Mouse (Mus musculus) heart, postnatal 25 days (tissue): ENCODE measurements around the gene Rtn2. TPM values are rescaled to one million over a fixed set of nuclear protein-coding genes. Genes with fewer than 3 reads are reported as not detected.

Source experiments
- DNase-seq: peaks from one replicate; pipeline ENCODE4 v3.0.0; 2022; ENCODE audit warnings: low spot score
- intact Hi-C: fragments of 180-260 bp; cut with DNase I; formaldehyde crosslinking; loops from one replicate; pipeline ENCODE4 v1.15.1; 2025
- total RNA-seq, 2 experiments: library from RNA; stranded (reverse); gene quantifications; 2 replicates each; pipeline ENCODE4 v1.2.3; 2021

The Rtn2 gene
- 100 to 1,000 TPM; 124 to 136 TPM for total RNA-seq

DNA sequence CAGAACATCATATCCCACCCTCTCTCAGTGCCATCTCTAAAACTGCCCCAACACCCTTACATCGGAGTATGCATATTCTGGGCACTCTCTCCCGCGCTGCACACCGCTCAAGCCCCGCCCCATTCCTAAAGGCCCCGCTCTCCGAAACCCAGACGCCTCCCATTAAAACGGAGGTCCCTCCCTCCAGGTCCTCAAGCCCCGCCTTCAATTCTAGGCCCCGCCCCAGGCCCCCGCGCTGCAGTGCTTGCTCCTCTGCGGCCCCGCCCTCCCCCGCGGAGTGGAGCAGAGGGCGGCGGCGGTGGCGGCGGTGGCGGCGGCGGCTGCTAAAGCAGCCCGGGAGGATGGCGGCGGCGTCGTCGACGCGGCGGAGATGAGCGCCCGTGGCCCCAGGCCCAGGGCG lies at the start of gene Rtn2:
TSS of gene Rtn2 (plus strand) at position 240 of the 400 bp plus-strand sequence.
- DNase-seq, result no peak
- intact Hi-C loops, result no loop called here

- intact Hi-C loops, result no loop called here
- DNase-seq, result no peak
Measured at GRCm38 (mm10) chr7:19234652-19235051, 47.8 kb upstream of the Rtn2 start.

DNA sequence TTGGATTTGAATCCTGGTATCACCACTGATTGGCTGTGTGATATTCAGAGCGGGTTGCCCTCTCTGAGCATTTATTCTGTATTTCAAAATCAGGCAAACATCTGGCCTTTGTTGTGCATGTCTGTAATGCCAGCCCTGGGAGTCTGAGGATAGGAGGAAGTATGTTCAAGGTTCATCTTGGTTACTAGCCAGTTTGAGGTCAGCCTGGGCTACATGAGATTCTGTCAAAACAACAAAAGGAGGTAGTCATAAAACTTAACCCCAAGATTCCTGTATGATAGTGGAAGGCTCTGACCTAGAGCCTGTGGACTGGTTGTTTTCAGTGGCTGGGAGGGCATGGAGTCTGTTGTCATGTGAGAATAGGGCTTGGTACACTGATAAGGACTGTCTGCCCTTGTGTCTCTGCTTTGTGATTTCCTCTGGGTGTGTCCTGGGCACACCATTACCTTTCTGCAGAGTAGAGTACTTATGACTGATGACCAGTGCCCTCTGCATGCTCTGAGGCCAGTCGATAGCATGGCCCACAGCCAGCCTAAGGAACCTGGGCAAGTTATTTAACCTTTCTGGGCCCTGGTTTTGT lies 47.2 kb upstream of the Rtn2 start:
- no peak for DNase-seq
- intact Hi-C loops, result no loop called here

- DNase-seq, result no peak
- intact Hi-C loops, result no loop called here
Measured at GRCm38 (mm10) chr7:19236411-19236810, 46.0 kb upstream of the Rtn2 start.

DNA sequence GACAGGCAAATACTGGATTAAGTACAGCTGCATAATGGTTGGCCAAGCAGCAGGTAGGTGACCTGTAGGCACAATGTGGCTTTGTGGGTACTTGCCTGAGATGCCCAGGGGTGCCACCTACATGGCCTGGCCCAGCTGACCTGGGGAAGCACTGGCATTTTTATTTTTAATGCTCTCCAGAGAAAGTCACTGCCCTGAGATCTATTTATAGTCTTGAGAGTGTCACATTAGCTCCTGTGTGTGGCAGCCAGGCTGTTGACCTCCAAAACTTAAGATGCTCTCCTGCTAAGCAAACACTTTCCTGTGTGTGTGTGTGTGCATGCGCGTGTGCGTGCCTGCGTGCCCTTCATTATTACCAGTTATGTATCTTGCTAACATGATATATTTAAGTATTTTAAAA lies 44.1 kb upstream of the Rtn2 start:
- intact Hi-C loops, result loop anchor here (2.0 kb wide), 1 partner anchor 104 kb away; no protein-coding TSS in a partner anchor
- no peak for DNase-seq

- peak; percentile 63 for DNase-seq
- intact Hi-C loops, result loop anchor here (1.0 to 2.0 kb wide), 2 partner anchors 42 to 103 kb away; no protein-coding TSS in a partner anchor
Measured at GRCm38 (mm10) chr7:19239423-19239822, 43.0 kb upstream of the Rtn2 start.

- no peak for DNase-seq
- intact Hi-C loops, result loop anchor here (1.0 to 2.0 kb wide), 2 partner anchors 41 to 103 kb away; no protein-coding TSS in a partner anchor
Measured at GRCm38 (mm10) chr7:19239986-19240385, 42.4 kb upstream of the Rtn2 start.

- no peak for DNase-seq
- intact Hi-C loops, result no loop called here
Measured at GRCm38 (mm10) chr7:19240905-19241463, 41.4 kb upstream of the Rtn2 start.

GRCm38 (mm10) chr7:19242005-19242404 lies 40.4 kb upstream of the Rtn2 start:
- no peak for DNase-seq
- intact Hi-C loops, result no loop called here

- intact Hi-C loops, result no loop called here
- DNase-seq, result no peak
Measured at GRCm38 (mm10) chr7:19243858-19244257, 38.6 kb upstream of the Rtn2 start.

DNA sequence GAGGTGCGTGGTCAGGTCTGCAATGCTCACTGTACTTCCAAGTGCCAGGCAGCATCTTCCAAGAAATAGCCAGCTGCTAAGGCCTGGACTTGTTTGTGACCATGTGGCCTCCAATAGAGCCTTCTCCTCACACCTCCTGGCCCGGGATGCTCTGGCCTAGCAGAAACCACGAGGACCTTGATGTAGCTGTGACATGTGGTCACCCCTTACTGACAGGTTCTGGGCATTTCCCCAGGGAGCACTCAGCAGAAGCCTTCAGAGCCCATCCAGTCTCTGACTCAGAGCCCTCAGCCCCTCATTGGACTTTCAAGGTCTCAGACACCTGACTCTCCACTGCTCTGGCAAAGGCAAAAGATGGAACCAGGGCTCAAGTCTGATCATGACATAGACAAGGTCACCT lies 37.3 kb upstream of the Rtn2 start:
- intact Hi-C loops, result no loop called here
- no peak for DNase-seq

- intact Hi-C loops, result no loop called here
- DNase-seq, result no peak
Measured at GRCm38 (mm10) chr7:19246855-19247254, 35.6 kb upstream of the Rtn2 start.

GRCm38 (mm10) chr7:19247511-19247910 lies 34.9 kb upstream of the Rtn2 start:
- intact Hi-C loops, result no loop called here
- DNase-seq, result no peak

- no peak for DNase-seq
- intact Hi-C loops, result no loop called here
Measured at GRCm38 (mm10) chr7:19252078-19252477, 30.3 kb upstream of the Rtn2 start.

DNA sequence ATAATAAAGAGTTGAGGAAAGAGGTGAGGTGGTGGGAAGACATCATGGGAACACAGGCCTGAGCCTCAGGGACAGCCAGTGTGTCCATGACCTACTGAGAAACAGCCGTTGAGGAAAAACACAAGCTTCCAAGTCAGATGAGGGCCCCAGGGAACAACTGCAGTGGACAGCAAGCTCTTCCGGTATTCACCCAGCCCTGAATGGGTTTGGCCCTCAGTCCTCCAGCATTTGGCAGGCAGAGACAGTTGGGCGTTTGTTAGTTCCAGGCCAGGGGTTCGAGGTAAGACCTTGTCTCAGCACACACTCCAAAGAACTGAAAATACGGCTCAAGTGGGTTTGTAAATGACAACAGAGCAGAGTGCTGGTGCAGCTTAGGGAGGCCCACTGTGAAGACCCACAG lies 29.0 kb upstream of the Rtn2 start:
- no peak for DNase-seq
- intact Hi-C loops, result no loop called here

DNA sequence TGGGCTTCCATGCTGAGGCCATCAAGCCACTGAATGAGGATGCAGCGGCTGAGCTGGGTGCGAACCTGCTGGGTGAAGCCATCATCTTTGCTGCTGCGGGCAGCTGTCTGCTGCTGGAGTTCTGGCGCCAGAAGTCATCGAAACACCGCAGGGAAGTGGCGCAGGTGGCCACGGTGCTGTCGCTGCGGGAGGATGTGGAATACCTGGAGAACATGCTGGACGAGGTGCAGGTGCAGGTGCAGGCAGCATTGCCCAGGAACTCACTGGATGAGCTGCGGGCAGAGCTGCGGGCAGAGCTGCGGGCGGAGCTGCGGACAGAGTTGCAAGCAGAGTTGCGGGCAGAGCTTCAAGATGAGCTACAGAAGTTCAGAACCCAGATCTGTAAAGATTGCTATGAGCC lies 27.0 kb upstream of the Rtn2 start:
- no peak for DNase-seq
- intact Hi-C loops, result no loop called here

DNA sequence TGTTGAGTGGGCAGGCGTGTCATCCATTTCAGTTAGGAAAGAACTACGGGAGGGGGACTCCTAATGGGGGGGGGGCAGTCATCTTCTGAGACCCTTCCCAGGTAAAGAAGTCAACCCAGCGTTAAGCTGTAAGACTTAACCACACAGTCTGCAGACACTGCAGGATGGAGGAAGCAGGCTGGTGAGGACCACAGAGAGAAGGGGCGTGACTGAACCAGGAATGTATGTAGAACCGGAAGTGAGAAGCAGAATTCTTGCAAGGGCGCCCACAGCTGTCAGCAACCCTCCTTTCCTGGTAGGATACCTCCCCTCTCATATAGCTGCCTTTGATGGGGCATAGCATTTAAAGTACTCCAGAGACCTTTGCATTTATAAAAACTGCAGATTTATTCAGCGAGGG lies 25.9 kb upstream of the Rtn2 start:
- intact Hi-C loops, result no loop called here

DNA sequence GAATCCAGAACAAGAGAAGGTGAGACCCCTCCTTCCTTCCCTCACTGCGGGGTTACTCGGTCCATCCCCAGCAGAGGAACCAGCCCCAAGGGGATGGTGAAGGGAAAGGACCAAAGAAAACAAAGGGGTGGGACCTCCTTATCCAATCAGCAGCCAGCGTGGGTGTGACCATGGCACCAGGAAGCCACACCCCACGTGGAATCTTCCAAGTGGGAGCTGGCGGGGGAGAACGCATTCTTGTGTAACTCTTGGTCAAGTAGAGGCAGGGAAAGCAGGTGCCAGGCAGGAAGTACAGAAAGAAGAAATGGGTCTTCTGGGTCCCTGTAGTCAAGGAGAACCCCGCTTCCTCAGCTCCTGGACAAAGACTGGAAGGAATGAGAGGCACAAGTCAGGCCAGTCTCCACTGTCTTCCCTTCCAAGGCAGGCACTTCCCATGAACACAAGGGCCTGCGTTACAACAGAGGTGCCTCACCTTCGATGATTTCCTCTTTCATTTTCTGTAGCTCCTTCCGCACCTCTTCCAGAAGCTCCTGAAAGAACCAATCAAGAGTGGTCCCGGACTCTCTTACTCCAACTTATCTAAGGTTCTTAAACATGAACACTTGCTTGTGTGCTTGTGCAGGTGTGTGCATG lies 24.9 kb upstream of the Rtn2 start:
- intact Hi-C loops, result no loop called here
- peak; percentile 63 for DNase-seq

More for the DNA sequence above, 25.9 kb upstream of the Rtn2 start:
- no peak for DNase-seq

GRCm38 (mm10) chr7:19258336-19258735 lies 24.1 kb upstream of the Rtn2 start:
- DNase-seq, result no peak

GRCm38 (mm10) chr7:19265147-19265546 lies 17.3 kb upstream of the Rtn2 start:
- intact Hi-C loops, result no loop called here
- no peak for DNase-seq

More at GRCm38 (mm10) chr7:19258336-19258735, 24.1 kb upstream of the Rtn2 start:
- intact Hi-C loops, result no loop called here
